Mouse (Mus musculus) hindbrain, embryonic 10.5 days (tissue): Measurements from ENCODE around the gene Moap1. TPM values are rescaled to one million over a fixed set of nuclear protein-coding genes. Genes with fewer than 3 reads are reported as not detected.
A peak's percentile ranks its signal among the peaks of the same experiment; 100 is the strongest.

ENCODE experiments used
- DNase-seq: peaks from one replicate; pipeline ENCODE4 v3.0.0-alpha.2; 2017; ENCODE audit warnings: low spot score
- H3K27ac ChIP-seq: fragments of 300-500 bp; sonication (generic); 2 replicates; pipeline ENCODE4 v1.5.1; 2016; ENCODE audit warnings: mild to moderate bottlenecking, moderate library complexity
- H3K27me3 ChIP-seq: fragments of 300-500 bp; sonication (generic); 2 replicates; pipeline ENCODE4 v1.6.1; 2016; ENCODE audit warnings: mild to moderate bottlenecking; ENCODE audit not compliant: poor library complexity, insufficient read depth, severe bottlenecking
- H3K36me3 ChIP-seq: fragments of 300-500 bp; sonication (generic); 2 replicates; pipeline ENCODE4 v1.6.1; 2016; ENCODE audit warnings: mild to moderate bottlenecking, moderate library complexity
- H3K4me1 ChIP-seq: fragments of 300-500 bp; sonication (generic); replicated peaks from 2 replicates; pipeline ENCODE4 v1.6.1; 2016; ENCODE audit warnings: mild to moderate bottlenecking
- H3K4me3 ChIP-seq: fragments of 300-500 bp; sonication (generic); 2 replicates; pipeline ENCODE4 v1.5.1; 2016; ENCODE audit warnings: mild to moderate bottlenecking, moderate library complexity
- H3K9me3 ChIP-seq: fragments of 300-500 bp; sonication (generic); 2 replicates; pipeline ENCODE4 v1.6.1; 2016; ENCODE audit warnings: mild to moderate bottlenecking, moderate library complexity
- WGBS: fragments of 180-500 bp; shearing (Covaris S2); methylation state at CpG from one replicate; pipeline ENCODE4 v1.1.7; 2016; 5-methylcytosine and 5-hydroxymethylcytosine counted together
- polyA plus RNA-seq: library from polyadenylated mRNA; unstranded; fragments of >200 nt; fragmentation: Nextera tagmentation; extraction: Ambion mirVana; gene quantifications from 2 replicates; pipeline ENCODE4 v1.2.1, GENCODE M21; 2016

Moap1 gene
- polyA plus RNA-seq, 1 experiment from 2014 or later = 34.4 TPM

- Histone ChIP-seq H3K9me3 (no peaks in the 10 kb centered on the region), H3K36me3 (peaks cover 45% of the 10 kb centered on the region), H3K27ac (peak overlapping the region; percentile 94), H3K27me3 (no peaks in the 10 kb centered on the region), H3K4me1 (peaks cover 33% of the 10 kb centered on the region), H3K4me3 (peak overlapping the region; percentile 90)
- DNase-seq = no peak
- WGBS = 0% methylated on average over 5 of the region's 5 CpGs
These were observed 15.5 kb upstream of the Moap1 start for GRCm38 (mm10) chr12:102758936-102759335.

DNA sequence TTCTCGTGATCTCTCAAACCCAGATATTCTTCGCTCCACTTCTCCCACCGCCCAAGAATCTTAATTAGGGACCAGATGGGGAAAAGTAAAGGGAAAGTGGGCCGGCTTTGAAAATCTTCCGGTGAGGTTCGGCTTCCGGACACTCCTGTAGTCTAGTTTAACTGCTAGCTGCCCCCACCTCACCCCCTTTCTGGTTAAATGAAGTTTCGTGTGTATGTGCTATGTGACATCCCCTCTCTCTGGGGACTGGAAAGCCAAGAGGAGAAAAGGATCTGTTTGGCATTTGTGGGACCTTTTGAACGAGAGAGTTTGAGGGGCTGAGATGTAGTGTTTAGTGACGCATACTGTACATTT is 14.9 kb upstream of the Moap1 start, which contains the start of gene Gm20604:
Gene Gm20604 (minus strand): TSS at position 270 of the 354 bp plus-strand sequence.
- Histone ChIP-seq H3K4me1 (peaks cover 33% of the 10 kb centered on the region), H3K27me3 (no peaks in the 10 kb centered on the region), H3K4me3 (peak within 1 kb of the TSS; percentile 90), H3K36me3 (peaks cover 44% of the 10 kb centered on the region), H3K9me3 (no peaks in the 10 kb centered on the region), H3K27ac (peak within 1 kb of the TSS; percentile 94)
- DNase-seq = no peak
- under 1% methylated on average over 10 of the region's 10 CpGs for WGBS

GRCm38 (mm10) chr12:102757689-102758402 is 14.4 kb upstream of the Moap1 start, which contains the start of the genes Gm28051, Gon7 and Ubr7:
Gm28051 (minus strand) TSS chr12:102757765.
Gon7 (minus strand) TSS chr12:102757803.
Ubr7 (plus strand) TSS chr12:102757967.
- WGBS = under 1% methylated on average over 73 of the region's 73 CpGs
- H3K36me3 ChIP-seq = peaks cover 40% of the 10 kb centered on the region
- DNase-seq = peak; percentile 98

GRCm38 (mm10) chr12:102757055-102757688 is 13.7 kb upstream of the Moap1 start:
- Histone ChIP-seq H3K27ac (peak overlapping the region; percentile 94), H3K4me3 (peak overlapping the region; percentile 90), H3K27me3 (no peaks in the 10 kb centered on the region), H3K4me1 (peaks cover 33% of the 10 kb centered on the region), H3K9me3 (no peaks in the 10 kb centered on the region), H3K36me3 (peaks cover 40% of the 10 kb centered on the region)
- WGBS = 2% methylated on average over 46 of the region's 46 CpGs
- no peak for DNase-seq

More at GRCm38 (mm10) chr12:102757689-102758402, 14.4 kb upstream of the Moap1 start, which contains the start of the genes Gm28051, Gon7 and Ubr7:
- no peaks in the 10 kb centered on the region for H3K9me3 ChIP-seq
- peak within 1 kb of the TSS; percentile 90 for H3K4me3 ChIP-seq
- peak within 1 kb of the TSS; percentile 94 for H3K27ac ChIP-seq
- H3K4me1 ChIP-seq = peaks cover 33% of the 10 kb centered on the region
- H3K27me3 ChIP-seq = no peaks in the 10 kb centered on the region

GRCm38 (mm10) chr12:102756304-102756703 is 12.8 kb upstream of the Moap1 start:
- peaks cover 38% of the 10 kb centered on the region for H3K36me3 ChIP-seq
- WGBS = 89% methylated on average over 7 of the region's 7 CpGs
- no peak for DNase-seq
- no peak overlapping the region for H3K27ac ChIP-seq
- no peaks in the 10 kb centered on the region for H3K9me3 ChIP-seq
- no peaks in the 10 kb centered on the region for H3K27me3 ChIP-seq
- H3K4me3 ChIP-seq = peak overlapping the region; percentile 90
- H3K4me1 ChIP-seq = peaks cover 33% of the 10 kb centered on the region

GRCm38 (mm10) chr12:102748256-102748655 is 4.8 kb upstream of the Moap1 start:
- no peaks in the 10 kb centered on the region for H3K9me3 ChIP-seq
- 91% methylated on average over 3 of the region's 3 CpGs for WGBS
- no peaks in the 10 kb centered on the region for H3K27me3 ChIP-seq
- DNase-seq = no peak
- H3K4me3 ChIP-seq = no peak overlapping the region
- H3K36me3 ChIP-seq = peaks cover 49% of the 10 kb centered on the region
- H3K4me1 ChIP-seq = peaks cover 15% of the 10 kb centered on the region
- no peak overlapping the region for H3K27ac ChIP-seq

DNA sequence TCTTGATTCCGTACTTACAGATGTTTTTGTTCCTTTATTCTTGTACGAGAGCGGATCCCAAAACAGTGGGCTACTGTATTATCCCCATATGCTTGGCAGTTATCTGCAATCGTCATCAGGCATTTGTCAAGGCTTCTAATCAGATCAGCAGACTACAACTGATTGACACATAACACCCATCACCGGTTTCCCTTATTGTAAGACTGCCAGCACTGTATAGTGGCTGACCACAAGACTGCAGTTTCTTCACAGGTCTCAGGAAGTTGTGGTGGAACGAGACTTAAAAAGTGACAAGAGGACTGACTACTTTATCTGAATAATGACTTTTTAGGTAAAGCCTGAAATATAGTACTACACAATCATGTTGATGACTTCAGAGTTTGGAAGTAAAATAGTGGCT is 1.4 kb upstream of the Moap1 start:
- 68% methylated on average over 6 of the region's 6 CpGs for WGBS
- Histone ChIP-seq H3K27ac (no peak overlapping the region), H3K36me3 (peaks cover 44% of the 10 kb centered on the region), H3K27me3 (no peaks in the 10 kb centered on the region), H3K9me3 (no peaks in the 10 kb centered on the region), H3K4me1 (peaks cover 26% of the 10 kb centered on the region), H3K4me3 (peak overlapping the region; percentile 82; the same call in 1 of the 2 replicates)
- no peak for DNase-seq

DNA sequence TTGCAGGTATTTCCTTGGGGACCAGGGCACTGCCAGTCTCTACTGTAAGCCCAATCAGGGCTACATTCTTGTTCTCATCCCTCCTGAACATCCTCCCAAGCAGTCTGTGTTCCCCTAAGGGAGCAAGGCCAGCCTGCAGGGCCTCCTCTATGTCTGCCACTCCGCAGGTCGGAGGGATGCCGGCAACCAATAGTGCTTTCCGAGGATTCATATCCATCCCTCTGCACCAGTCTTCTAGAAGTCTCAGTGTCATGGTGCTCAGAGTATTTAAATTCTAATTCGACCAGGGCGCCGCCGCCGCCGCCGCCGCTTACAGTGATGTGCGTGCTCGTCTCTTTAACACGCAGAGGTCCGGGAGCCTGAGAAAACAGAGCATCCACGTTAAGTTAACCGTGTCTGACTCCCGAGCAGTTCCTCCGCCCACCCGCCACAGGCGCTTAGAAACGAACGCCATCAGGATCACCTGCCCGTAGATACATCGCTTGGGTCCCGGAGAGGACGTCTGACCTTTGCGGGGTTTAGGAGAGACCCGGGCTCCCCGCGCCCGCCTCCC is 349 bp downstream of the Moap1 start:
- Histone ChIP-seq H3K36me3 (peaks cover 29% of the 10 kb centered on the region), H3K4me3 (peak overlapping the region; percentile 82), H3K4me1 (peaks cover 26% of the 10 kb centered on the region), H3K27ac (peak overlapping the region; percentile 92), H3K27me3 (no peaks in the 10 kb centered on the region), H3K9me3 (no peaks in the 10 kb centered on the region)
- DNase-seq = no peak
- under 1% methylated on average over 33 of the region's 33 CpGs for WGBS

GRCm38 (mm10) chr12:102742056-102742455 is 1.4 kb downstream of the Moap1 start:
- no peaks in the 10 kb centered on the region for H3K9me3 ChIP-seq
- WGBS = 88% methylated on average over 7 of the region's 7 CpGs
- no peak for DNase-seq
- no peaks in the 10 kb centered on the region for H3K27me3 ChIP-seq
- peak overlapping the region; percentile 82; the same call in 1 of the 2 replicates for H3K4me3 ChIP-seq
- no peak overlapping the region for H3K27ac ChIP-seq
- peaks cover 19% of the 10 kb centered on the region for H3K36me3 ChIP-seq
- H3K4me1 ChIP-seq = peaks cover 26% of the 10 kb centered on the region

DNA sequence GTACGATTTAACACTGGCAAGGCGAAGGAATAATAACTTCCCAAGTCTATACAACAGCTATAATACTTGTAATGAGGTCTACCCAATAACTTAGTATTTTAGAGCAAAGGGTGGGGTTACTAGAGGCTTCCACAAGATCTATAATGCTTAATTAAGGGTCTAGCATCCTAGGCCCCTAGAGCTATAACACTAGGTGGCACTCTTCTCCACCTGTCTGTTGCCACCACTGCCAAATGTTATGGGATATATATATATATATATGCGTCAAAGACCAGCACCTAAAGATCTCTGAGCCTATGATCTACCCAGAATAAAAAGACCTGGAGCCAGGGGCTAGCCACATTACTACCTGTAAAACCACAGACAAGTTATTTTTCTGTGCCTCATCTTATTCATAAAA is 3.2 kb downstream of the Moap1 start:
- Histone ChIP-seq H3K4me3 (no peak overlapping the region), H3K27me3 (no peaks in the 10 kb centered on the region), H3K4me1 (peaks cover 23% of the 10 kb centered on the region), H3K36me3 (peaks cover 6% of the 10 kb centered on the region; the same call in 1 of the 2 replicates), H3K9me3 (no peaks in the 10 kb centered on the region), H3K27ac (no peak overlapping the region)
- DNase-seq = no peak
- 68% methylated on average over 3 of the region's 3 CpGs for WGBS

- Histone ChIP-seq H3K4me1 (peaks cover 14% of the 10 kb centered on the region), H3K27me3 (no peaks in the 10 kb centered on the region)
- 84% methylated on average over 5 of the region's 5 CpGs for WGBS
These were observed 4.4 kb downstream of the Moap1 start for GRCm38 (mm10) chr12:102739096-102739495.

DNA sequence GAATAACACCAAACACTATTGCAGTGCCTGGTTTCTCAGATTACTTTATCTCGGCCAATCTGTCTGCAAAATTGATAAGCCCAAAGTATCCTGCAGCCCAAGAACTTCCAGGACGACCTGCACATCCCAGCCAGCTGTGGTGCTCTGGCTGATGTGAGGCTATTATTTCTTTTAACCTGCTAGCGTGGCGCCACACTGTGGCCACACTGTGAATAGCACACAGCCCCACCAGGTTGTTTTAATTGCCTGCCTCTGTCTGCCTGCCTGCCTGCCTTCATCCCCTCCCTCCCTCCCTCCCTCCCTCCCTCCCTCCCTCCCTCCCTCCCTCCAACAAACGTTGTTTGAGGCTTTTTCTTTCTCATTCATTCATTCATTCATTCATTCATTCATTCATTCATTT is 10.1 kb downstream of the Moap1 start:
- H3K9me3 ChIP-seq = no peaks in the 10 kb centered on the region
- peaks cover 27% of the 10 kb centered on the region for H3K4me1 ChIP-seq
- WGBS = 13% methylated on average over 5 of the region's 5 CpGs
- H3K27me3 ChIP-seq = no peaks in the 10 kb centered on the region
- H3K36me3 ChIP-seq = no peaks in the 10 kb centered on the region
- H3K27ac ChIP-seq = no peak overlapping the region
- peak; percentile 75 for DNase-seq
- no peak overlapping the region for H3K4me3 ChIP-seq

More at GRCm38 (mm10) chr12:102739096-102739495, 4.4 kb downstream of the Moap1 start:
- Histone ChIP-seq H3K9me3 (no peaks in the 10 kb centered on the region), H3K4me3 (no peak overlapping the region), H3K27ac (no peak overlapping the region), H3K36me3 (peaks cover 6% of the 10 kb centered on the region; the same call in 1 of the 2 replicates)
- DNase-seq = no peak
